Mouse (Mus musculus): ENCODE data around the gene Eif2b3. TPM values are rescaled to one million over a fixed set of nuclear protein-coding genes. Genes with fewer than 3 reads are reported as not detected.

The Eif2b3 gene
- polyA plus RNA-seq, 1 experiment from 2014 or later, result 31.4 TPM

DNA sequence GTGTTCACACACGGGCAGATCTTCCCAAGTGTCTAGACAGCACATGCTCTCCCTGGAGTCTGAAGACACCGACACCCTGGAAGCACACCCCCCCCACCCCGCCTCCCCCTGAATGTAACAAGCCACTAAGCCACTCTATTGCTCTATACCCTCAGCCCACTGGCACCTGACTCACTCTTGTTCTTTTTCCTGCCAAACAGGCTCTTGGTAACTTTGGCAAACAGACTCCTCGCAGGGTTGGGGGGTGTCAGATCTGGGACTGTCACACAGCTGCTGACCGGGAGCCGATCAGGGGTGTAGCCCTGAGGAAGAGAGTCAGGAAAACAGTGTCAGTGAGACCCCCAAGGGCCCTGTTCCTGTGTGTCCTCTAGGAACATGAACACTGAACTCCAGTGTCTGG is 112.0 kb downstream of the Eif2b3 start:
- no peaks in the 10 kb centered on the region for H3K9me3 ChIP-seq (ENCODE audit: control insufficient read depth, low read length)
- no peak overlapping the region for H3K4me2 ChIP-seq (ENCODE audit: low read depth, low read length)
- H3K9ac ChIP-seq (ENCODE audit: low read depth, low read length), result no peak overlapping the region
- H3K4me3 ChIP-seq (ENCODE audit: low read length), result no peak overlapping the region
- H3K4me1 ChIP-seq (ENCODE audit: control insufficient read depth, insufficient read depth, low read length), result peaks cover 25% of the 10 kb centered on the region
- no peak overlapping the region for H3K27ac ChIP-seq (ENCODE audit: low read length)
- peaks cover 11% of the 10 kb centered on the region for H3K36me3 ChIP-seq (ENCODE audit: control insufficient read depth, insufficient read depth, low read length)
- peaks cover 3% of the 10 kb centered on the region; the same call in 1 of the 2 replicates for H3K27me3 ChIP-seq (replicated peaks; ENCODE audit: control insufficient read depth, insufficient read depth, low read length)
- 78% methylated on average over 6 of the region's 6 CpGs for WGBS
- ATAC-seq, result no peak

DNA sequence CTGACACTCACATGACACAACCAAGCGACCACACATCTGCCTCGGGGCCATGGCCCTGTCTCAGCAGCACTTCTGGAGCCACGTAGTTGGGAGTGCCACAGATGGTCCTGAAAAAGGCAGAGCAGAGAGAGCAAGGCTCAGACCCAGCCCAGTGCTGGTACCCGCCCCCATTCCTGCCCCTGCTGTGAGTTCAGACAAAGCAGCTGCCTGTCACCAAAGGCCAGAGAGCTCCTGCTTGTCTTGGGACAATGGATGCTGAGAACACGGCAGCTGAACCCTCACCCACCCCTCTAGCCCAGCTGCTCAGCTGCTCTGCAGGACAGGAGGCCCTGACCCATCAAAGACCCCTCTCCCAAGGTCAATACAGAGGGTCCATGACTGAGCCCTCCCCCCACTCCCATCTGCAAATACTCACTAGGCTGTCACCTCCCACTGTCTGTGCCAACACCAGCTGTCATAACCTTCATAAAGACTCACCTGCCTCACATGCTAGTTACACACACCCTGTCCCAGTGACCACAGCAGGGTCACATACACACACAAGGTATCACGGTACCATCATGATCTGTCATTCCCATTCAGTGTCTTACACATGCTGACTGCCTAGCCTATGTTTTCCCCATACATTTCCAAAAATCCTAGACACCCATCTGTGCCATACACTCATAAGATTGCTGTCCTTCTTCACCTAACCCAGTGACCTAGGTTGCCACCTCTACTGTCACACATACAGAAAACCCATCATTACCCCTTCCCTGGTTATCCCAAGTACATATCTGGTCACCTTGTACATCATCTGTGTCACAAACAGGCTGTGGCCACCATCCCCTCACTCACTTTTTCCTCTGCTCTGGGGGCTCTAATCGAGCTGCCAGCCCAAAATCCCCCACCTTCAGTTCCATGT is 112.9 kb downstream of the Eif2b3 start:
- peaks cover 20% of the 10 kb centered on the region for H3K4me1 ChIP-seq (ENCODE audit: control insufficient read depth, insufficient read depth, low read length)
- peak overlapping the region; percentile 91 for H3K4me3 ChIP-seq (ENCODE audit: low read length)
- peak overlapping the region; percentile 95; the same call in 1 of the 2 replicates for H3K9ac ChIP-seq (ENCODE audit: low read depth, low read length)
- H3K36me3 ChIP-seq (ENCODE audit: control insufficient read depth, insufficient read depth, low read length), result peaks cover 11% of the 10 kb centered on the region
- H3K27me3 ChIP-seq (replicated peaks; ENCODE audit: control insufficient read depth, insufficient read depth, low read length), result peaks cover 3% of the 10 kb centered on the region; the same call in 1 of the 2 replicates
- no peak for ATAC-seq
- 49% methylated on average over 7 of the region's 7 CpGs for WGBS
- H3K27ac ChIP-seq (ENCODE audit: low read length), result no peak overlapping the region
- H3K4me2 ChIP-seq (ENCODE audit: low read depth, low read length), result no peak overlapping the region
- no peaks in the 10 kb centered on the region for H3K9me3 ChIP-seq (ENCODE audit: control insufficient read depth, low read length)

DNA sequence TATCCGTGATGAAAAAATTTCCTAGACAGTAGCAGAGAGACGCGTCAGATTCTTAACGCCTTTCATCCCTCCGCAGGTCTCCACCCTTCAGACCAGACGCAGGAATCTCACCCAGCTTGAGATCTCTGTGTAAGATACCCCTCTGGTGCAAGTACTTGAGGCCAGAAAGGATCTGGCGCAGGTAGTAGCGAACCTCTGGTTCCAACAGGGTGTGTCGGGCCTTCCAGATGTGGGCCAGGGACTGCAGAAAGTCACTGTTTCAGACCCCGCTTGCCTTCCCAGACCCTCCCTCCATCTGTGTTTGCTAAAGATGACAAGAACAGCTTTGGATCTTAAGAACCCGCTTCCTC is 113.6 kb downstream of the Eif2b3 start:
- peak overlapping the region; percentile 99 for H3K4me2 ChIP-seq (ENCODE audit: low read depth, low read length)
- H3K9ac ChIP-seq (ENCODE audit: low read depth, low read length), result peak overlapping the region; percentile 95
- H3K4me3 ChIP-seq (ENCODE audit: low read length), result peak overlapping the region; percentile 91
- 29% methylated on average over 11 of the region's 11 CpGs for WGBS
- ATAC-seq, result no peak
- H3K9me3 ChIP-seq (ENCODE audit: control insufficient read depth, low read length), result no peaks in the 10 kb centered on the region
- no peak overlapping the region for H3K27ac ChIP-seq (ENCODE audit: low read length)
- H3K27me3 ChIP-seq (replicated peaks; ENCODE audit: control insufficient read depth, insufficient read depth, low read length), result peaks cover 3% of the 10 kb centered on the region; the same call in 1 of the 2 replicates
- H3K4me1 ChIP-seq (ENCODE audit: control insufficient read depth, insufficient read depth, low read length), result peaks cover 20% of the 10 kb centered on the region
- peaks cover 11% of the 10 kb centered on the region for H3K36me3 ChIP-seq (ENCODE audit: control insufficient read depth, insufficient read depth, low read length)

DNA sequence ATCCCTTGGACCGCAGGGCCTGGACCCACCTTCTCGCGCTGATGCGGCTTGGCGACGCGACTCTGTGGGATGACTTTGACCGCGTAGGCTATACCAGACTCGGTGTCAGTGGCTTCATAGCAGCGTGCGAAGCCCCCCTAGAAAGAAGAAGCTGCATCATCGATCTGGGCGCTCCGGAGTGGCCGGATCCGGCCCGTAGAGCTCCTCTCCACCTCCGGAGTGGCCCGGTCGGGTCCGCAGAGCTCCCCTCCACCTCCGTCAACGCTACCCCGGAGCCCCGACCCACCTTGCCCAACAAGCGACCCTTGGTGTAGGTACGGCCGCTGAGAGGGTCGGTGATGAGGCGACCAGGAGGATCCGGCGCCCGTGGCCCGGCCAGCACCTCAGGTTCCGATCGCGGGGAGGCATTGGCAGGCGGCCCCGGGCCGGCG is 114.2 kb downstream of the Eif2b3 start:
- WGBS, result under 1% methylated on average over 42 of the region's 42 CpGs
- ATAC-seq, result peak; percentile 5; the same call in 1 of the 2 replicates
- peak overlapping the region; percentile 99 for H3K4me2 ChIP-seq (ENCODE audit: low read depth, low read length)
- peaks cover 3% of the 10 kb centered on the region; the same call in 1 of the 2 replicates for H3K27me3 ChIP-seq (replicated peaks; ENCODE audit: control insufficient read depth, insufficient read depth, low read length)
- peaks cover 20% of the 10 kb centered on the region for H3K4me1 ChIP-seq (ENCODE audit: control insufficient read depth, insufficient read depth, low read length)
- peaks cover 6% of the 10 kb centered on the region for H3K36me3 ChIP-seq (ENCODE audit: control insufficient read depth, insufficient read depth, low read length)
- peak overlapping the region; percentile 37; the same call in 1 of the 2 replicates for H3K27ac ChIP-seq (ENCODE audit: low read length)
- H3K4me3 ChIP-seq (ENCODE audit: low read length), result peak overlapping the region; percentile 91
- peak overlapping the region; percentile 95 for H3K9ac ChIP-seq (ENCODE audit: low read depth, low read length)
- H3K9me3 ChIP-seq (ENCODE audit: control insufficient read depth, low read length), result no peaks in the 10 kb centered on the region

DNA sequence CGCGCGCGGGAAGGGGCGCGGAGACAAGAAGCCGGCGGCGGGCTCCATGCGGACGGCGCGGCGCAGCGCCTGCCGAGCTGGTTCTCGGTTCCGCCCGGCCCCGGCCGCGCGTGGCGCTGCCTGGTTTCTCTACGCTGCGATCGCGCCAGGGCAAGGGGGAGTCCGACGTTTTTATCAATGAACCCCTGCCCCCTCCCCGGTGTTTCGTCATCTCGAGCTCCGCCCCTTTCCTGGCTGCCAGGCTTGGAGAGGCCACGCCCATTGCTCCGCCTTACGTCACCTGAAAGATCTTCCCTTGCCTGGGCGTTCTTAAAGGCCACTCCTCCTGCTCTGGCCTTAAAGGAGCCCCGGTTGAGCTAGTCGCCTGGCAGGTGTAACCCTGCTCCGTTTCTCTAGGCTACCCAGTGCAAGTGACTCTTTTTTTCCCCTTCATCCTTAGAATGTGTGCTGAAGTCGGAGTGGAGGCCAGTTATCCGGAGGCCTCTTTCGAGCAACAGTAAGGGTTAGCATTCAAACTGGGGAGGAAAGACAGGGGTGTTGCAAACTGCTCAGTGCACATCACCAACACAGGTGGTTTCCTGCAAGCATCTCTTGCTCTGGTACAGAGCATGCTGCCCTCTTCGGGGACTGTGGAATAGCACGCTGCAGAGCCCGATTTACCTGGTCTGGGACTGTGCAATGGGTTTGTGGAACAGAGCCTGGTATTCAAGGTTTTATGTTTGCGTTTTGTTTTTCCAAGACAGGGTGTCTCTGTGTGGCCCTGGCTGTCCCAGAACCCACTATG is 114.8 kb downstream of the Eif2b3 start, which contains the start of gene Plk3:
Plk3 (minus strand) TSS at position 147 of the 784 bp plus-strand sequence.
- H3K4me1 ChIP-seq (ENCODE audit: control insufficient read depth, insufficient read depth, low read length), result peaks cover 20% of the 10 kb centered on the region
- H3K27me3 ChIP-seq (replicated peaks; ENCODE audit: control insufficient read depth, insufficient read depth, low read length), result peaks cover 3% of the 10 kb centered on the region; the same call in 1 of the 2 replicates
- no peaks in the 10 kb centered on the region for H3K9me3 ChIP-seq (ENCODE audit: control insufficient read depth, low read length)
- H3K36me3 ChIP-seq (ENCODE audit: control insufficient read depth, insufficient read depth, low read length), result 0 out of 2 replicates have a peak, but pooled peaks cover 5% of the 10 kb centered on the region
- H3K9ac ChIP-seq (ENCODE audit: low read depth, low read length), result peak within 1 kb of the TSS; percentile 95
- peak; percentile 85 for ATAC-seq
- peak within 1 kb of the TSS; percentile 91 for H3K4me3 ChIP-seq (ENCODE audit: low read length)
- H3K4me2 ChIP-seq (ENCODE audit: low read depth, low read length), result peak within 1 kb of the TSS; percentile 99
- peak within 1 kb of the TSS; percentile 72 for H3K27ac ChIP-seq (ENCODE audit: low read length)
- WGBS, result 1% methylated on average over 46 of the region's 48 CpGs

DNA sequence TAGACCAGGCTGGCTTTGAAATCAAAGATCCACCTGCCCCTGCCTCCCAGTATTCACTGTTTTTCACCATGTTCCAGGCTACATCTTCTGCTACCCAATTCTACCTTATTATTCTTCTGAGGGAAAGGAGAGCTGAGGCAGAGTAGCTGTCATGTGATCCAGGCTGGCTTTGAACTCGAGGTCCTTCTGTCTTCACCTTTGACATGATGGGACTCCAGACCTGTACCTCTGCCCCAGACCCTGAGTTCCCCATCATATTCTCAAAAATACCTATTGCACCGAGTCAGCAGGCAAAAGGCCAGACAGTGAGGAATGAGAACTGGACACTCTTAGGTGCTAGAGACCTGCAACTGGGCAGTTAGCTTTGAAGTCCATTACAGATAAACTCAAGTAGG is 115.4 kb downstream of the Eif2b3 start:
- Histone ChIP-seq H3K27me3 (replicated peaks; ENCODE audit: control insufficient read depth, insufficient read depth, low read length) (peaks cover 3% of the 10 kb centered on the region; the same call in 1 of the 2 replicates), H3K4me3 (ENCODE audit: low read length) (no peak overlapping the region), H3K9me3 (ENCODE audit: control insufficient read depth, low read length) (no peaks in the 10 kb centered on the region), H3K27ac (ENCODE audit: low read length) (peak overlapping the region; percentile 72), H3K4me2 (ENCODE audit: low read depth, low read length) (no peak overlapping the region), H3K4me1 (ENCODE audit: control insufficient read depth, insufficient read depth, low read length) (peaks cover 20% of the 10 kb centered on the region), H3K36me3 (ENCODE audit: control insufficient read depth, insufficient read depth, low read length) (0 out of 2 replicates have a peak, but pooled peaks cover 5% of the 10 kb centered on the region), H3K9ac (ENCODE audit: low read depth, low read length) (peak overlapping the region; percentile 95; the same call in 1 of the 2 replicates)
- no peak for ATAC-seq
- WGBS, result 42% methylated on average over 2 of the region's 2 CpGs

DNA sequence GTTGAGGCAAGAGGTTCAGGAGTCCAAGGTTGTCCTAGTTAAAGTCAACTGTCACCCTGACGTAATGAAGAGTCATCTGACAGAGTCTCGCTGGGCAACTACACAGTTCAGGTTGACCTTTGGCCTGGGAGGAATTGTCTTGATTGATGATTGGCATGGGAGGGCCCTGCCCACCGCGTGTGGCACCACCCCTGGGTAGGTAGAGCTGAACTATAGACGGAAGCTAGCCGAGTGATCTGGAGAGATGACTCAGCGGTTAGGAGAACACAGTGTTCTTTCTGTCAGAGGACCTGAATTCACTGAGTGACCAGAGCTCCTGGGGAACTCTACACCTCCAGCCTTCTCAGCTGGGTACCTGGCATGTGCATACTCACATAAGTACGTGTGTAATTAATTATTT is 116.8 kb downstream of the Eif2b3 start:
- Histone ChIP-seq H3K4me3 (ENCODE audit: low read length) (no peak overlapping the region), H3K9ac (ENCODE audit: low read depth, low read length) (peak overlapping the region; percentile 22; the same call in 1 of the 2 replicates), H3K36me3 (ENCODE audit: control insufficient read depth, insufficient read depth, low read length) (0 out of 2 replicates have a peak, but pooled peaks cover 5% of the 10 kb centered on the region), H3K27ac (ENCODE audit: low read length) (peak overlapping the region; percentile 70), H3K4me2 (ENCODE audit: low read depth, low read length) (peak overlapping the region; percentile 13; the same call in 1 of the 2 replicates), H3K4me1 (ENCODE audit: control insufficient read depth, insufficient read depth, low read length) (peaks cover 20% of the 10 kb centered on the region), H3K27me3 (replicated peaks; ENCODE audit: control insufficient read depth, insufficient read depth, low read length) (peaks cover 3% of the 10 kb centered on the region; the same call in 1 of the 2 replicates), H3K9me3 (ENCODE audit: control insufficient read depth, low read length) (no peaks in the 10 kb centered on the region)
- peak; percentile 87 for ATAC-seq
- WGBS, result 19% methylated on average over 8 of the region's 8 CpGs
